Mouse (Mus musculus) erythroblast, embryonic 14.5 days (primary cell): ENCODE measurements around the gene Vps4a. TPM values are rescaled to one million over a fixed set of nuclear protein-coding genes. Genes with fewer than 3 reads are reported as not detected.

ENCODE experiments used
- H3K27me3 ChIP-seq: 2 replicates; pipeline ENCODE4 v1.6.1; 2012; ENCODE audit warnings: inconsistent platforms; ENCODE audit not compliant: control insufficient read depth
- H3K36me3 ChIP-seq: 2 replicates; pipeline ENCODE4 v1.6.1; 2012; ENCODE audit warnings: mild to moderate bottlenecking, inconsistent platforms; ENCODE audit not compliant: control insufficient read depth
- H3K4me1 ChIP-seq: 2 replicates; pipeline ENCODE4 v1.6.1; 2012; ENCODE audit warnings: inconsistent platforms; ENCODE audit not compliant: control insufficient read depth
- H3K4me3 ChIP-seq: replicated peaks from 2 replicates; pipeline ENCODE3; 2012; ENCODE audit warnings: moderate library complexity, mild to moderate bottlenecking, inconsistent platforms
- H3K9me3 ChIP-seq: 2 replicates; pipeline ENCODE4 v1.6.1; 2012; ENCODE audit warnings: low read length, inconsistent platforms, mixed read lengths; ENCODE audit not compliant: control insufficient read depth
- GATA1 ChIP-seq: IDR thresholded peaks from 2 replicates; pipeline ENCODE4 v1.6.1; 2012; ENCODE audit warnings: low read length, inconsistent platforms, mixed read lengths
- TAL1 ChIP-seq: IDR thresholded peaks from 3 replicates; pipeline ENCODE4 v1.6.1; 2012; ENCODE audit warnings: low read length, inconsistent platforms, mixed read lengths
- polyA plus RNA-seq: library from polyadenylated mRNA; stranded (reverse); fragments of >175 nt; gene quantifications from 2 replicates; pipeline ENCODE4 v1.2.3, GENCODE M21; 2012

Gene Vps4a
- polyA plus RNA-seq, 1 experiment, result 1.4 TPM

GRCm38 (mm10) chr8:107040632-107041031 lies 9.6 kb downstream of the Vps4a start:
- TF ChIP-seq GATA1 (no peak), TAL1 (no peak)
- peaks cover 88% of the 10 kb centered on the region for H3K36me3 ChIP-seq

GRCm38 (mm10) chr8:107045478-107045877 lies 14.5 kb downstream of the Vps4a start:
- Histone ChIP-seq H3K36me3 (peaks cover 95% of the 10 kb centered on the region), H3K9me3 (no peaks in the 10 kb centered on the region), H3K4me1 (peaks cover 34% of the 10 kb centered on the region), H3K4me3 (no peak overlapping the region), H3K27me3 (no peaks in the 10 kb centered on the region)
- no peak for TF ChIP-seq TAL1

More at GRCm38 (mm10) chr8:107040632-107041031, 9.6 kb downstream of the Vps4a start:
- no peak overlapping the region for H3K4me3 ChIP-seq
- H3K4me1 ChIP-seq, result peaks cover under 1% of the 10 kb centered on the region; the same call in 1 of the 2 replicates
- no peaks in the 10 kb centered on the region for H3K27me3 ChIP-seq
- H3K9me3 ChIP-seq, result no peaks in the 10 kb centered on the region

DNA sequence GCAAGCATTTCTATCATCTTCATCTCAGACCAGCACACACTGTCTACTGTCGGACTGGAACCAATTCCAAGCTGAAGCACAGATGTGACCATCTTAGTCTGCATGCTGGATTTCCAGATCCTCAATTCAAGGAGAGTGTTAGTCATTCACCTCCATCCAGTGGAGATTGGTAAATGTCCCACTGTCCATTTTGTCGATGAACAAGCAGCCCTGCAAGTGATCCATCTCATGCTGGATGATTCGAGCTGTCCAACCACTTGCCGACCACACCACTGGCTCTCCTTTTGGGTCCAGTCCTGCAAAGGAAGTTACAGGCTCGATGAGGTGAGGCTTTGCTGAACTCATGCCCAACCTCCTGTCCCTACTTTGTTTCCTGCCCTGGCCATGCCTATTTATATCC lies 16.0 kb downstream of the Vps4a start:
- H3K9me3 ChIP-seq, result no peaks in the 10 kb centered on the region
- no peak overlapping the region for H3K4me3 ChIP-seq
- peaks cover 95% of the 10 kb centered on the region for H3K36me3 ChIP-seq
- peaks cover 34% of the 10 kb centered on the region for H3K4me1 ChIP-seq
- no peaks in the 10 kb centered on the region for H3K27me3 ChIP-seq
- TF ChIP-seq TAL1, result no peak
- no peak for TF ChIP-seq GATA1

DNA sequence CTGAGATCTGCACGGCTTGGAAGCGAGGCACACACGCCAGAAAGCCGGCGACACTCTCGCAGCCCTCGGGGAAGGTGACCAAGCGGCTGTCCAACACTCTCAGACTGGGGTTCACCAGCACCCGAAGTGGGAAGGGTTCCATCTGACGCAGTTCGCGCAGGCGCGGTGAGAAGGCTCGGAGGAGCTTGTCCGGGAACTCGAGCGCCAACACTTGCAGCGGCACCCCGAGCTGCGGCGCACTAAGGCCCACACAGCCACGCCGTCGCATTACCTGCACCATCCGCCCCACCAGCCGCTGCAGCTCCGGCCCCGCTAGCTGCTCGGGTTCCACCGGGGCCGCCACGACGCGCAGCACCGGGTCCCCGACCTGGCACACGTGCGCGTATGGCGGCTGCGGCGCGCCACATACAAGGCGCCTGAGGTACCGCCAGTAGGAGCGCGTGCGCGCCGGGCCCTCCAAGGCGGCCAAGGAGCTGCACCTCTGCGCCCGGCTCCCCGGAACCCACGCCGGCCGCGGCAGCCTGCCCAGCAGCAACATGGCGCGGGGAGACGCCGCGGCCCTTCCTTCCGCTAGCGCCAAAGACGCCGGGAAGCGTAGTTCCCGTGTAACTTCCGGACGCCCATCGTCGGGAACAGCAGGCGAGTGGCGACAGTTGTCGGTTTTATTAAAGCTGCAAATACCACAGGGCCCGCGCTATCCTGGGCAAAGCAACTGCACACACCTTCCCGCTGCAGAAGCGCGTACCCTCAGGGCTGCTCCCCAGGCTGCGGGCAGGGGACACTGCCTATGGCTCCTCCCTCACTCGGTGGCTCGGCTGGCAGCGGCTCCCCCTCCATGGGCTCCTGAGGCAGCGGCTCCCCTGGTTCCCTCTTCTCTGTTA lies 17.3 kb downstream of the Vps4a start, which contains the start of gene Pdf:
Pdf (minus strand) TSS at position 554 of the 881 bp plus-strand sequence.
- TF ChIP-seq TAL1 (no peak), GATA1 (no peak)
- Histone ChIP-seq H3K27me3 (no peaks in the 10 kb centered on the region), H3K4me3 (peak within 1 kb of the TSS; percentile 79), H3K9me3 (no peaks in the 10 kb centered on the region; the same call in 1 of the 2 replicates), H3K4me1 (peaks cover 39% of the 10 kb centered on the region), H3K36me3 (peaks cover 95% of the 10 kb centered on the region)

- H3K36me3 ChIP-seq, result peaks cover 95% of the 10 kb centered on the region
- no peaks in the 10 kb centered on the region for H3K27me3 ChIP-seq
- no peaks in the 10 kb centered on the region; the same call in 1 of the 2 replicates for H3K9me3 ChIP-seq
- H3K4me1 ChIP-seq, result peaks cover 45% of the 10 kb centered on the region
- peak overlapping the region; percentile 79 for H3K4me3 ChIP-seq
- TF ChIP-seq TAL1 (no peak), GATA1 (no peak)
These were observed 18.5 kb downstream of the Vps4a start for GRCm38 (mm10) chr8:107049480-107049879.

- H3K36me3 ChIP-seq, result peaks cover 76% of the 10 kb centered on the region
- peaks cover 57% of the 10 kb centered on the region for H3K4me1 ChIP-seq
- TF ChIP-seq GATA1 (no peak), TAL1 (no peak)
- H3K4me3 ChIP-seq, result no peak overlapping the region
- no peaks in the 10 kb centered on the region; the same call in 1 of the 2 replicates for H3K9me3 ChIP-seq
- H3K27me3 ChIP-seq, result no peaks in the 10 kb centered on the region
These were observed 21.0 kb downstream of the Vps4a start for GRCm38 (mm10) chr8:107052046-107052445.

GRCm38 (mm10) chr8:107056076-107056972 lies 25.3 kb downstream of the Vps4a start, which contains the start of the genes Cog8 and Nip7:
Gene Cog8 (minus strand): TSS chr8:107056689.
Gene Nip7 (plus strand): TSS chr8:107056877.
- Histone ChIP-seq H3K4me3 (peak within 1 kb of the TSS; percentile 79), H3K4me1 (peaks cover 43% of the 10 kb centered on the region), H3K36me3 (peaks cover 59% of the 10 kb centered on the region), H3K27me3 (no peaks in the 10 kb centered on the region), H3K9me3 (no peaks in the 10 kb centered on the region; the same call in 1 of the 2 replicates)
- TF ChIP-seq GATA1, result no peak
- TF ChIP-seq TAL1, result no peak

DNA sequence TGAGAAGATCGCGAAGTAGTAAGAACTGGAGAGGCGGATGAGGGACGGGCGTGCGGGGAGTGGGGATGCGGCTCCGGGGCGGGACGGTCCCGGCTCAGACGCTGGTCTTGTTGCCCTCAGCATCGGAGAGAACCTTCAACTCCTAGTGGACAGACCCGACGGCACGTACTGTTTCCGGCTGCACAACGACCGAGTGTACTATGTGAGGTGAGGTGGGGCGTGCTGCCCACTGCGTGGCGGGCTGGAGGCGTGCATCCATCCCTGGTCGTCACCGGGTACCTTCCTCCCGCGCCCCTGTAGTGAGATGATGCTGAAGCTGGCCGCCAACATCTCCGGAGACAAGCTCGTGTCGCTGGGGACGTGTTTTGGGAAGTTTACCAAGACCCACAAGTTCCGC lies 25.9 kb downstream of the Vps4a start:
- Histone ChIP-seq H3K4me1 (peaks cover 43% of the 10 kb centered on the region), H3K27me3 (no peaks in the 10 kb centered on the region), H3K36me3 (peaks cover 53% of the 10 kb centered on the region), H3K9me3 (no peaks in the 10 kb centered on the region; the same call in 1 of the 2 replicates), H3K4me3 (peak overlapping the region; percentile 79)
- TF ChIP-seq GATA1 (no peak), TAL1 (no peak)
